Mouse (Mus musculus): ENCODE results near the gene Lrit3. TPM values are rescaled to one million over a fixed set of nuclear protein-coding genes. Genes with fewer than 3 reads are reported as not detected.

Gene Lrit3
- polyA plus RNA-seq, 1 experiment from 2014 or later: not detected

GRCm38 (mm10) chr3:129830626-129831025 is 26.8 kb upstream of the Lrit3 start:
- Histone ChIP-seq H3K4me3 (ENCODE audit: low read depth, low read length) (peak overlapping the region; percentile 98), H3K9me3 (ENCODE audit: control insufficient read depth, low read length) (no peaks in the 10 kb centered on the region), H3K9ac (ENCODE audit: low read depth, low read length) (peak overlapping the region; percentile 87), H3K27ac (replicated peaks; ENCODE audit: low read depth, low read length) (peak overlapping the region; percentile 94), H3K4me2 (ENCODE audit: low read depth, low read length) (peak overlapping the region; percentile 67), H3K27me3 (replicated peaks; ENCODE audit: control insufficient read depth, insufficient read depth, low read length) (no peaks in the 10 kb centered on the region), H3K4me1 (ENCODE audit: control insufficient read depth, insufficient read depth, low read length) (peaks cover 9% of the 10 kb centered on the region), H3K36me3 (ENCODE audit: control insufficient read depth, insufficient read depth, low read length) (peaks cover 19% of the 10 kb centered on the region)
- DNase-seq (ENCODE audit: low spot score) (peak; percentile 7), ATAC-seq (ENCODE audit: low read depth) (no peak)
- WGBS: under 1% methylated on average over 19 of the region's 45 CpGs

- H3K9ac ChIP-seq (ENCODE audit: low read depth, low read length): no peak overlapping the region
- no peaks in the 10 kb centered on the region for H3K27me3 ChIP-seq (replicated peaks; ENCODE audit: control insufficient read depth, insufficient read depth, low read length)
- ATAC-seq (ENCODE audit: low read depth) (no peak), DNase-seq (ENCODE audit: low spot score) (no peak)
- no peak overlapping the region for H3K27ac ChIP-seq (replicated peaks; ENCODE audit: low read depth, low read length)
- H3K4me3 ChIP-seq (ENCODE audit: low read depth, low read length): no peak overlapping the region
- peaks cover 9% of the 10 kb centered on the region for H3K4me1 ChIP-seq (ENCODE audit: control insufficient read depth, insufficient read depth, low read length)
- H3K36me3 ChIP-seq (ENCODE audit: control insufficient read depth, insufficient read depth, low read length): peaks cover 45% of the 10 kb centered on the region
- H3K9me3 ChIP-seq (ENCODE audit: control insufficient read depth, low read length): no peaks in the 10 kb centered on the region
- 94% methylated on average over 5 of the region's 5 CpGs for WGBS
- H3K4me2 ChIP-seq (ENCODE audit: low read depth, low read length): no peak overlapping the region
Observed at GRCm38 (mm10) chr3:129827691-129828090, 23.9 kb upstream of the Lrit3 start.

DNA sequence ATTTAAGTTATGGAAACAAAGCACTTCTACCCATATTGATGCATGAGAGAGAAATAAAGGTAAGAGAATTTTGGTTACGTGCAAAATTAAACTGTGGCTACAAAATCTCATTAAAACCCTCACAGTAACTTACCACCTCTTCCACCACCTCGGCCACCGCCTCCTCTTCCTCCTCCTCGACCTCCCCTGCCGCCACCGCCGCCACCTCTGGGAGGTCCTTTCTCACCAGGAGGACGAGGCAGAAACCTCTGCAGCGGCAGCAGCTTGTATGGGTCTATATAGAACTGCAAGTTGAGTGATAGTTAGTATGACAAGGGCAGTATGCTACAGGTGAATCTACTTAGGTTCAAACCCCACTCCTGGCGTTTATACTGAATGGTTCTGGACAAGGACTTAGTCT is 22.9 kb upstream of the Lrit3 start:
- Histone ChIP-seq H3K27me3 (replicated peaks; ENCODE audit: control insufficient read depth, insufficient read depth, low read length) (no peaks in the 10 kb centered on the region), H3K4me1 (ENCODE audit: control insufficient read depth, insufficient read depth, low read length) (peaks cover 9% of the 10 kb centered on the region), H3K9ac (ENCODE audit: low read depth, low read length) (no peak overlapping the region), H3K4me3 (ENCODE audit: low read depth, low read length) (no peak overlapping the region), H3K9me3 (ENCODE audit: control insufficient read depth, low read length) (no peaks in the 10 kb centered on the region), H3K4me2 (ENCODE audit: low read depth, low read length) (no peak overlapping the region), H3K36me3 (ENCODE audit: control insufficient read depth, insufficient read depth, low read length) (peaks cover 45% of the 10 kb centered on the region), H3K27ac (replicated peaks; ENCODE audit: low read depth, low read length) (no peak overlapping the region)
- no peak for ATAC-seq (ENCODE audit: low read depth)
- 93% methylated on average over 10 of the region's 10 CpGs for WGBS
- DNase-seq (ENCODE audit: low spot score): no peak

- Histone ChIP-seq H3K27me3 (replicated peaks; ENCODE audit: control insufficient read depth, insufficient read depth, low read length) (no peaks in the 10 kb centered on the region), H3K36me3 (ENCODE audit: control insufficient read depth, insufficient read depth, low read length) (peaks cover 45% of the 10 kb centered on the region), H3K4me1 (ENCODE audit: control insufficient read depth, insufficient read depth, low read length) (peaks cover 6% of the 10 kb centered on the region), H3K27ac (replicated peaks; ENCODE audit: low read depth, low read length) (no peak overlapping the region), H3K4me3 (ENCODE audit: low read depth, low read length) (no peak overlapping the region), H3K9me3 (ENCODE audit: control insufficient read depth, low read length) (no peaks in the 10 kb centered on the region), H3K4me2 (ENCODE audit: low read depth, low read length) (no peak overlapping the region), H3K9ac (ENCODE audit: low read depth, low read length) (no peak overlapping the region)
- 90% methylated on average over 10 of the region's 10 CpGs for WGBS
- no peak for DNase-seq (ENCODE audit: low spot score)
- ATAC-seq (ENCODE audit: low read depth): no peak
Observed at GRCm38 (mm10) chr3:129824891-129825290, 21.1 kb upstream of the Lrit3 start.

DNA sequence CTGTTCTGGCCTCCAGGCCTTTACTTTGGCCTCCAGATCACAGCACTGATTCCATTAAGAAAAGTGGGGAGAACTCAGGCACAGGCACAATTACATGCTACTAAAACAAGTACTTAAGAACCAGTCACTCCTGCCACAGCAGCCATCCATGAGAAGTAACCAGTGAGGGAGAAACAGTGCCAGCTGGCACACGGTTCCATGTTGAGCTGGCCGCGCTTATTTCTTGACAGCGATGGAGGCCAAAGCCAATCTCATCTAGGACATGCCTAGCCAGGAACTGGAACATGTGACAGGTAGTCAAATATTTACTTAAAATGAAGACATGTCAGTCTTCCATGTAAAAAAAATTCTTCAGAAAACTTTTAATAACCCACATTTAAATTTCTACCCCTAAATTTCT is 20.3 kb upstream of the Lrit3 start:
- no peak overlapping the region for H3K9ac ChIP-seq (ENCODE audit: low read depth, low read length)
- H3K4me3 ChIP-seq (ENCODE audit: low read depth, low read length): no peak overlapping the region
- 95% methylated on average over 4 of the region's 4 CpGs for WGBS
- ATAC-seq (ENCODE audit: low read depth) (no peak), DNase-seq (ENCODE audit: low spot score) (no peak)
- no peak overlapping the region for H3K4me2 ChIP-seq (ENCODE audit: low read depth, low read length)
- no peaks in the 10 kb centered on the region for H3K9me3 ChIP-seq (ENCODE audit: control insufficient read depth, low read length)
- H3K27me3 ChIP-seq (replicated peaks; ENCODE audit: control insufficient read depth, insufficient read depth, low read length): no peaks in the 10 kb centered on the region
- H3K27ac ChIP-seq (replicated peaks; ENCODE audit: low read depth, low read length): no peak overlapping the region
- peaks cover 45% of the 10 kb centered on the region for H3K36me3 ChIP-seq (ENCODE audit: control insufficient read depth, insufficient read depth, low read length)
- no peaks in the 10 kb centered on the region for H3K4me1 ChIP-seq (ENCODE audit: control insufficient read depth, insufficient read depth, low read length)

GRCm38 (mm10) chr3:129823293-129823692 is 19.5 kb upstream of the Lrit3 start:
- DNase-seq (ENCODE audit: low spot score) (peak; percentile 44), ATAC-seq (ENCODE audit: low read depth) (no peak; the same call in 1 of the 2 replicates)
- Histone ChIP-seq H3K36me3 (ENCODE audit: control insufficient read depth, insufficient read depth, low read length) (peaks cover 40% of the 10 kb centered on the region), H3K4me2 (ENCODE audit: low read depth, low read length) (no peak overlapping the region), H3K9me3 (ENCODE audit: control insufficient read depth, low read length) (no peaks in the 10 kb centered on the region), H3K9ac (ENCODE audit: low read depth, low read length) (no peak overlapping the region), H3K4me3 (ENCODE audit: low read depth, low read length) (no peak overlapping the region), H3K4me1 (ENCODE audit: control insufficient read depth, insufficient read depth, low read length) (no peaks in the 10 kb centered on the region), H3K27me3 (replicated peaks; ENCODE audit: control insufficient read depth, insufficient read depth, low read length) (no peaks in the 10 kb centered on the region), H3K27ac (replicated peaks; ENCODE audit: low read depth, low read length) (no peak overlapping the region)
- 54% methylated on average over 5 of the region's 5 CpGs for WGBS

- ATAC-seq (ENCODE audit: low read depth): no peak
- no peaks in the 10 kb centered on the region for H3K4me1 ChIP-seq (ENCODE audit: control insufficient read depth, insufficient read depth, low read length)
- H3K9me3 ChIP-seq (ENCODE audit: control insufficient read depth, low read length): no peaks in the 10 kb centered on the region
- no peak within 1 kb of the TSS for H3K9ac ChIP-seq (ENCODE audit: low read depth, low read length)
- 89% methylated on average over 11 of the region's 11 CpGs for WGBS
- no peaks in the 10 kb centered on the region for H3K27me3 ChIP-seq (replicated peaks; ENCODE audit: control insufficient read depth, insufficient read depth, low read length)
- H3K4me3 ChIP-seq (ENCODE audit: low read depth, low read length): no peak within 1 kb of the TSS
- H3K27ac ChIP-seq (replicated peaks; ENCODE audit: low read depth, low read length): no peak within 1 kb of the TSS
- H3K4me2 ChIP-seq (ENCODE audit: low read depth, low read length): no peak within 1 kb of the TSS
- DNase-seq (ENCODE audit: low spot score): no peak
- peaks cover 39% of the 10 kb centered on the region for H3K36me3 ChIP-seq (ENCODE audit: control insufficient read depth, insufficient read depth, low read length)
Observed at GRCm38 (mm10) chr3:129822206-129822775, 18.5 kb upstream of the Lrit3 start, which contains the start of gene Rrh. Rrh (minus strand) TSS chr3:129822587.

DNA sequence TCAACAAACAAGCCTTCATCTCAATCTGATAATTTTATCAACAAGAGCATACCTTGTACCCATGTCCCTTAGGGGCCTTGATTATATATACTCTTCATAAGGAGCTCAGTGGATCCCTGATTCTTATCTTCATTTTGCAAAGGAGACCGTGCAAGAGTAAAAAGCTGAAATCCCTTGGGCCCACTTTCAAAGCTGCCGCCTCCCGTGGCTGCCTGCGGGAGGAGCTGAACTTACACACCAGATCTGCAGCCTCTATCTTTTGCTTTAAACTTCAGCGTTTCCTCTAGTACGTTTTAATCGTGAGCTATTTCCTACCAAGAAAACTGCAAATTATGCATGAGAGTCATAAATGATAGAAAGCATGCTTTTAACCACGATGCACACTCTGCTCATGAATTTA is 17.9 kb upstream of the Lrit3 start:
- no peak for ATAC-seq (ENCODE audit: low read depth)
- WGBS: 69% methylated on average over 8 of the region's 8 CpGs
- peaks cover 37% of the 10 kb centered on the region for H3K36me3 ChIP-seq (ENCODE audit: control insufficient read depth, insufficient read depth, low read length)
- no peak overlapping the region for H3K9ac ChIP-seq (ENCODE audit: low read depth, low read length)
- DNase-seq (ENCODE audit: low spot score): no peak
- H3K27ac ChIP-seq (replicated peaks; ENCODE audit: low read depth, low read length): no peak overlapping the region
- no peaks in the 10 kb centered on the region for H3K27me3 ChIP-seq (replicated peaks; ENCODE audit: control insufficient read depth, insufficient read depth, low read length)
- H3K4me3 ChIP-seq (ENCODE audit: low read depth, low read length): no peak overlapping the region
- H3K9me3 ChIP-seq (ENCODE audit: control insufficient read depth, low read length): no peaks in the 10 kb centered on the region
- H3K4me1 ChIP-seq (ENCODE audit: control insufficient read depth, insufficient read depth, low read length): no peaks in the 10 kb centered on the region
- no peak overlapping the region for H3K4me2 ChIP-seq (ENCODE audit: low read depth, low read length)

- Histone ChIP-seq H3K9ac (ENCODE audit: low read depth, low read length) (no peak overlapping the region), H3K4me2 (ENCODE audit: low read depth, low read length) (no peak overlapping the region), H3K4me3 (ENCODE audit: low read depth, low read length) (no peak overlapping the region), H3K27me3 (replicated peaks; ENCODE audit: control insufficient read depth, insufficient read depth, low read length) (no peaks in the 10 kb centered on the region), H3K36me3 (ENCODE audit: control insufficient read depth, insufficient read depth, low read length) (peaks cover 28% of the 10 kb centered on the region), H3K27ac (replicated peaks; ENCODE audit: low read depth, low read length) (no peak overlapping the region), H3K4me1 (ENCODE audit: control insufficient read depth, insufficient read depth, low read length) (no peaks in the 10 kb centered on the region), H3K9me3 (ENCODE audit: control insufficient read depth, low read length) (no peaks in the 10 kb centered on the region)
- no peak; the same call in 1 of the 2 replicates for ATAC-seq (ENCODE audit: low read depth)
- WGBS: 48% methylated on average over 9 of the region's 9 CpGs
- DNase-seq (ENCODE audit: low spot score): peak; percentile 41
Observed at GRCm38 (mm10) chr3:129820847-129821246, 17.0 kb upstream of the Lrit3 start.

All from embryonic facial prominence, embryonic 14.5 days (tissue).